8 mouse cellular contexts compared by ENCODE assay signal in genomic region chr16:30510504-30511451, GRCm38 (mm10). TPM values are rescaled to one million over a fixed set of nuclear protein-coding genes. Genes with fewer than 3 reads are reported as not detected.
A peak's percentile ranks its signal among the peaks of the same experiment; 100 is the strongest.
DNase-seq lines count a peak whose midpoint lies in the region; ATAC-seq and TF ChIP-seq lines count a peak whose summit lies in the region.

No protein-coding gene starts in this region.

- H3K27ac ChIP-seq in forebrain, embryonic 12.5 days = peak overlapping the region; percentile 88
- peak overlapping the region; percentile 97 for H3K27ac ChIP-seq in heart, postnatal 0 days (ENCODE audit: low read depth)
- peak overlapping the region; percentile 87 for H3K27ac ChIP-seq in liver, embryonic 16.5 days (ENCODE audit: low read length)
- peak overlapping the region; percentile 93 for H3K27ac ChIP-seq in neural tube, embryonic 13.5 days (replicated peaks)

- peak overlapping the region; percentile 67 for H3K4me2 ChIP-seq in forebrain, embryonic 12.5 days
- H3K4me2 ChIP-seq in heart, postnatal 0 days (ENCODE audit: low read depth, low read length) = peak overlapping the region; percentile 78
- peak overlapping the region; percentile 87 for H3K4me2 ChIP-seq in liver, embryonic 16.5 days (ENCODE audit: low read depth, low read length)
- peak overlapping the region; percentile 71 for H3K4me2 ChIP-seq in neural tube, embryonic 13.5 days

- 0 out of 2 replicates have a peak, but pooled peaks have one; percentile 47 for TF ChIP-seq EP300 in heart, postnatal 0 days (IDR thresholded peaks at IDR 0.05; ENCODE audit: low read depth)

- DNase-seq in c-Kit-positive CD71-positive TER-119-negative erythroid progenitor cells, embryonic 14.5 days (ENCODE audit: low read depth) = peak; percentile 69
- DNase-seq in heart, postnatal 0 days (ENCODE audit: low spot score) = peak; percentile 92
- peak; percentile 91 to 93 for DNase-seq in kidney, postnatal 36 days
- peak; percentile 79 for DNase-seq in telencephalon, adult 2 months (ENCODE audit: low read depth, low spot score)

- peak; percentile 93 for ATAC-seq in CD4-positive, CD25-positive, alpha-beta regulatory T cell, adult 4 months
- ATAC-seq in forebrain, embryonic 12.5 days (ENCODE audit: low FRiP score) = peak; percentile 92
- peak; percentile 82 for ATAC-seq in heart, postnatal 0 days (ENCODE audit: insufficient read depth, low read depth)
- peak; percentile 85 for ATAC-seq in liver, embryonic 16.5 days (ENCODE audit: low read depth)
- peak; percentile 87 for ATAC-seq in neural tube, embryonic 13.5 days (ENCODE audit: low read depth)

- WGBS in forebrain, embryonic 12.5 days = 6% methylated on average over 44 of the region's 44 CpGs
- WGBS in heart, postnatal 0 days = 3% methylated on average over 44 of the region's 44 CpGs
- WGBS in liver, embryonic 16.5 days (ENCODE audit: insufficient replicate concordance) = 3% methylated on average over 44 of the region's 44 CpGs
- WGBS in neural tube, embryonic 13.5 days = 4% methylated on average over 44 of the region's 44 CpGs

- H3K9me3 ChIP-seq in forebrain, embryonic 12.5 days = no peaks in the 10 kb centered on the region
- no peaks in the 10 kb centered on the region for H3K9me3 ChIP-seq in heart, postnatal 0 days (replicated peaks; ENCODE audit: control insufficient read depth, low read length)
- no peaks in the 10 kb centered on the region for H3K9me3 ChIP-seq in liver, embryonic 16.5 days (replicated peaks; ENCODE audit: control insufficient read depth, low read length)
- H3K9me3 ChIP-seq in neural tube, embryonic 13.5 days = no peaks in the 10 kb centered on the region

- no peak for TF ChIP-seq CTCF in heart, postnatal 0 days (IDR thresholded peaks at IDR 0.05; ENCODE audit: low read depth)

- peak overlapping the region; percentile 70 for H3K9ac ChIP-seq in forebrain, embryonic 12.5 days
- H3K9ac ChIP-seq in heart, postnatal 0 days (replicated peaks; ENCODE audit: low read depth, low read length) = peak overlapping the region; percentile 81
- H3K9ac ChIP-seq in liver, embryonic 16.5 days (ENCODE audit: low read depth, low read length) = peak overlapping the region; percentile 91
- H3K9ac ChIP-seq in neural tube, embryonic 13.5 days = peak overlapping the region; percentile 85

- H3K4me1 ChIP-seq in forebrain, embryonic 12.5 days = peaks cover 17% of the 10 kb centered on the region
- peaks cover 36% of the 10 kb centered on the region for H3K4me1 ChIP-seq in heart, postnatal 0 days (ENCODE audit: control insufficient read depth, insufficient read depth)
- peaks cover 35% of the 10 kb centered on the region for H3K4me1 ChIP-seq in liver, embryonic 16.5 days (ENCODE audit: control insufficient read depth, low read depth, low read length)
- H3K4me1 ChIP-seq in neural tube, embryonic 13.5 days (replicated peaks) = peaks cover 41% of the 10 kb centered on the region

- H3K36me3 ChIP-seq in forebrain, embryonic 12.5 days (replicated peaks) = peaks cover 15% of the 10 kb centered on the region
- H3K36me3 ChIP-seq in heart, postnatal 0 days (replicated peaks; ENCODE audit: control insufficient read depth, insufficient read depth, low read length) = 0 out of 2 replicates have a peak, but pooled peaks cover 4% of the 10 kb centered on the region
- H3K36me3 ChIP-seq in liver, embryonic 16.5 days (ENCODE audit: control insufficient read depth, insufficient read depth) = no peaks in the 10 kb centered on the region
- peaks cover 24% of the 10 kb centered on the region for H3K36me3 ChIP-seq in neural tube, embryonic 13.5 days

- H3K27me3 ChIP-seq in forebrain, embryonic 12.5 days = no peaks in the 10 kb centered on the region
- H3K27me3 ChIP-seq in heart, postnatal 0 days (ENCODE audit: control insufficient read depth, insufficient read depth, low read length) = no peaks in the 10 kb centered on the region; the same call in 1 of the 2 replicates
- H3K27me3 ChIP-seq in liver, embryonic 16.5 days (ENCODE audit: control insufficient read depth, insufficient read depth, low read depth, low read length) = no peaks in the 10 kb centered on the region
- H3K27me3 ChIP-seq in neural tube, embryonic 13.5 days = no peaks in the 10 kb centered on the region

- peak overlapping the region; percentile 63 for H3K4me3 ChIP-seq in forebrain, embryonic 12.5 days (replicated peaks)
- H3K4me3 ChIP-seq in heart, postnatal 0 days (ENCODE audit: low read depth, low read length) = peak overlapping the region; percentile 67
- peak overlapping the region; percentile 84 for H3K4me3 ChIP-seq in liver, embryonic 16.5 days (ENCODE audit: low read depth, low read length)
- peak overlapping the region; percentile 57 for H3K4me3 ChIP-seq in neural tube, embryonic 13.5 days

RNA-seq across cellular contexts. Expression of gene Tmem44, which starts 39.9 kb away (rescaled TPM):
- polyA plus RNA-seq in CD4-positive, CD25-positive, alpha-beta regulatory T cell, adult 4 months (2017; shearing (Covaris generic)) = under 1 TPM in 1 of 2 experiments, not detected in 1; 0.70 TPM
- 47.4 and 47.8 TPM in 2 replicates for polyA plus RNA-seq in forebrain, embryonic 12.5 days (2016; fragmentation: Nextera tagmentation; extraction: Ambion mirVana)
- 31.1 and 33.5 TPM in 2 replicates for total RNA-seq in heart, postnatal 0 days (2014; rRNA removed; ENCODE audit: low replicate concordance)
- 11.8 and 14.6 TPM in 2 replicates for polyA plus RNA-seq in heart, postnatal 0 days (2015; fragmentation: Nextera tagmentation; extraction: Ambion mirVana)
- 0.68 and 0.71 TPM in 2 replicates for polyA plus RNA-seq in liver, embryonic 16.5 days (2015; fragmentation: Nextera tagmentation; extraction: Ambion mirVana)
- polyA plus RNA-seq in neural tube, embryonic 13.5 days (2015; fragmentation: Nextera tagmentation; extraction: Ambion mirVana) = 61.3 and 69.3 TPM in 2 replicates

Comparison
In these comparisons a context has a peak if more than half of its experiments do, and no peak if none do; other contexts are left out.
1. Peak in every context shown above with its lines: DNase-seq, ATAC-seq, H3K4me3 ChIP-seq and H3K27ac ChIP-seq.